Mouse (Mus musculus) hindbrain, postnatal 0 days (tissue): ENCODE results near the gene Catsperz. TPM values are rescaled to one million over a fixed set of nuclear protein-coding genes. Genes with fewer than 3 reads are reported as not detected.
A peak's percentile ranks its signal among the peaks of the same experiment; 100 is the strongest.

Experiments used
- ATAC-seq: fragments of 200-750 bp; cut with Nextera tagmentation; 2 replicates; pipeline ENCODE4 v1.8.0; 2017; ENCODE audit warnings: mild to moderate bottlenecking, moderate TSS enrichment, moderate library complexity
- DNase-seq: peaks from one replicate; pipeline ENCODE4 v3.0.0-alpha.2; 2015; ENCODE audit warnings: low spot score
- H3K27ac ChIP-seq: fragments of 300-500 bp; sonication (generic); 2 replicates; pipeline ENCODE4 v1.5.1; 2014; ENCODE audit warnings: mild to moderate bottlenecking
- H3K27me3 ChIP-seq: fragments of 300-500 bp; sonication (generic); 2 replicates; pipeline ENCODE4 v1.6.1; 2014; ENCODE audit warnings: low read length, mixed read lengths; ENCODE audit not compliant: insufficient read depth
- H3K36me3 ChIP-seq: fragments of 300-500 bp; sonication (generic); 2 replicates; pipeline ENCODE4 v1.6.1; 2014; ENCODE audit warnings: low read length, mixed read lengths; ENCODE audit not compliant: insufficient read depth
- H3K4me1 ChIP-seq: fragments of 300-500 bp; sonication (generic); 2 replicates; pipeline ENCODE4 v1.6.1; 2014; ENCODE audit warnings: antibody characterized with exemption, low read length, mixed read lengths; ENCODE audit not compliant: insufficient read depth
- H3K4me2 ChIP-seq: fragments of 300-500 bp; sonication (generic); 2 replicates; pipeline ENCODE4 v1.6.1; 2014; ENCODE audit warnings: low read depth, mild to moderate bottlenecking, low read length, moderate library complexity, mixed read lengths
- H3K4me3 ChIP-seq: fragments of 300-500 bp; sonication (generic); 2 replicates; pipeline ENCODE4 v1.5.1; 2014; ENCODE audit warnings: low read length
- H3K9ac ChIP-seq: fragments of 300-500 bp; sonication (generic); replicated peaks from 2 replicates; pipeline ENCODE4 v1.6.1; 2014; ENCODE audit warnings: mild to moderate bottlenecking, low read length, moderate library complexity, mixed read lengths
- H3K9me3 ChIP-seq: fragments of 300-500 bp; sonication (generic); 2 replicates; pipeline ENCODE4 v1.6.1; 2016; ENCODE audit warnings: low read length, mixed read lengths
- CTCF ChIP-seq: IDR thresholded peaks from 2 replicates; pipeline ENCODE4 v1.5.1; 2016; ENCODE audit warnings: antibody characterized with exemption, control low read depth, low read depth
- WGBS: fragments of 180-500 bp; shearing (Covaris S2); extraction: QIAGEN DNeasy Blood & Tissue Kit; methylation state at CpG from one replicate; pipeline ENCODE4 v1.1.7; 2014; 5-methylcytosine and 5-hydroxymethylcytosine counted together
- polyA plus RNA-seq: library from polyadenylated mRNA; unstranded; fragments of >200 nt; fragmentation: Nextera tagmentation; extraction: Ambion mirVana; gene quantifications from 2 replicates; pipeline ENCODE4 v1.2.1, GENCODE M21; 2015
- total RNA-seq: library from RNA; depleted of rRNA; stranded (reverse); fragments of >200 nt; gene quantifications from 2 replicates; pipeline ENCODE4 v1.2.3, GENCODE M21; 2014

The Catsperz gene
- total and polyA plus RNA-seq, 2 experiments from 2014 or later: 3.7 TPM; not detected in 1

DNA sequence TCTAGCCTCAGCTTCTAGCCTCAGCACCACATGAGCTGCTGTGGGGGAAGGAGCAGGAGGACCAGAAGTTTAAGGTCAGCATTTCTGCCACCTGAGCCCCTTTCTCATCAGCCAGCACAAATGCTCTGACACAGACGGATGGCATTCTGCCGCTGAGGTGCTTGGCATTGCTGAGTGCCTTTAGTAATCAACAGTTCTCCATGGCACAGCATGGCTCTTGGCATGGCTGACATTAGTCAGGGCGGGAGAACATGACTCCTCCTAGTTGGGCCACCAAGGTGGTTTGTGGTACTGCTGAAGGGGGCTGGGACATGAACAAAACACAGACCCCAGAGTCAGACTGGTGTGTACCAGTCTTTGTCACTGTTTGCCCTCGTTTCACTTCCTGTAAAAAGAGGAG lies 23.0 kb upstream of the Catsperz start:
- Histone ChIP-seq H3K9ac (0 out of 2 replicates have a peak overlapping the region, but pooled peaks have one; percentile 13), H3K4me3 (no peak overlapping the region), H3K27ac (no peak overlapping the region; the same call in 1 of the 2 replicates), H3K36me3 (no peaks in the 10 kb centered on the region), H3K27me3 (no peaks in the 10 kb centered on the region), H3K9me3 (no peaks in the 10 kb centered on the region), H3K4me2 (no peak overlapping the region), H3K4me1 (peaks cover 13% of the 10 kb centered on the region)
- ATAC-seq (no peak), DNase-seq (peak; percentile 35)
- 53% methylated on average over 4 of the region's 4 CpGs for WGBS
- TF ChIP-seq CTCF: no peak

DNA sequence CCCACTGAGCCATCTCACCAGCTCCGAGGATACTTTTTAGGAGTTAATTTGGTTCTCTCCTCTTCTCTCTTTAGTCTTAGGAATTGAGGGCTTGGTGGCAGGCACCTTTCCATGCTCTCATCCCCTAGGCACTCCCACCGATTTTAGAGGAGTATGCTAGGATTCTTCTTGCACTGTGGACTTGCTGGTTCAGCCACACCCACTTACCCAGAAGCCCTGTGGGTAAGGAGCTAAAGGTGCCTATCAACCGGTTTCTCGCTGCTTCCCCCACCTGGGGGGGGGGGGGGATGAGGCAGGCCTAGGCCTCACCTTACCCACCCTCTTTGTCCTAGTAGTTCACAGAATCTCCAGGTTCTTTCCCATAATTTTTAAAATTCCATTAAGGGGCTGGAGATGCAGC lies 22.6 kb upstream of the Catsperz start:
- 55% methylated on average over 4 of the region's 4 CpGs for WGBS
- H3K4me3 ChIP-seq: no peak overlapping the region

DNA sequence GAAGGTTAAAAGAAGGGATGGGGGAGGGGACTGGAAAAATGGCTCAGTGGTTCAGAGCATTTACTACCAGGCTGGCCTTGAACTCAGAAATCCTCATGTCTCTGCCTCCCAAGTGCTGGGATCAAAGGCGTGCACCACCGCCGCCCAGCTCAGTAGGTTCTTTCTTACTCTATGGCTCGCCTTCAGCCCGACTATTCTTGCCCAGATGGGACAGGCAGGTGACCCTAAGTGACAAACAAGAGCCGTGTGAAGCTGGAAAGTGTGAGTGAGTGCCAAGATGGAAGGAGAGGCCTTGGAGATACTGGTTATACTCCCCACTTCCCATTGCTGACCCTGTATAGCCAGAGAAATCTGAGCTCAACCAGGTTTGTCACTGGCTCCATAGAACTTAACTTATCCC lies 18.5 kb upstream of the Catsperz start:
- Histone ChIP-seq H3K4me2 (no peak overlapping the region), H3K27ac (no peak overlapping the region), H3K27me3 (no peaks in the 10 kb centered on the region), H3K9me3 (no peaks in the 10 kb centered on the region), H3K36me3 (no peaks in the 10 kb centered on the region), H3K4me3 (no peak overlapping the region), H3K9ac (no peak overlapping the region), H3K4me1 (peaks cover 24% of the 10 kb centered on the region)
- no peak for DNase-seq
- no peak for TF ChIP-seq CTCF
- 92% methylated on average over 6 of the region's 6 CpGs for WGBS
- no peak for ATAC-seq

More for the DNA sequence above, 22.6 kb upstream of the Catsperz start:
- no peaks in the 10 kb centered on the region for H3K9me3 ChIP-seq
- no peaks in the 10 kb centered on the region for H3K27me3 ChIP-seq
- H3K36me3 ChIP-seq: no peaks in the 10 kb centered on the region
- no peak for DNase-seq
- no peak overlapping the region for H3K4me2 ChIP-seq
- H3K27ac ChIP-seq: no peak overlapping the region; the same call in 1 of the 2 replicates
- no peak for TF ChIP-seq CTCF
- H3K9ac ChIP-seq: 0 out of 2 replicates have a peak overlapping the region, but pooled peaks have one; percentile 13
- no peak for ATAC-seq
- peaks cover 13% of the 10 kb centered on the region for H3K4me1 ChIP-seq

DNA sequence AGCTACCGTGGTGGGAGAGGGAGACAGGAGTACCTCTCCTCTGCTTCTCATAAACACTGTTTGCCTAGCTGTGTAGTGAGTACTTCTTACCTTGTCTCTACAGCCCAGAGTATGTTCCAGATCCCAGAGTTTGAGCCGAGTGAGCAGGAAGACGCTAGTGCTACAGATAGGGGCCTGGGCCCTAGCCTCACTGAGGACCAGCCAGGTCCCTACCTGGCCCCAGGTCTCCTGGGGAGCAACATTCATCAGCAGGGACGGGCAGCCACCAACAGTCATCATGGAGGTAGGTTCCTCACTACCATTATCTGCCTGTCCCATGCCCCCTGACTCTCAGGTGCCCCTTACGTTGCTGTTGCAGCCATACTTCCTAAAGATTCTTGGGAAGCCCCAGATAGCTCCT lies 17.6 kb upstream of the Catsperz start:
- WGBS: 29% methylated on average over 5 of the region's 5 CpGs
- no peaks in the 10 kb centered on the region for H3K27me3 ChIP-seq
- no peak for DNase-seq
- no peak for ATAC-seq
- no peaks in the 10 kb centered on the region for H3K9me3 ChIP-seq
- peaks cover 24% of the 10 kb centered on the region for H3K4me1 ChIP-seq
- H3K4me3 ChIP-seq: peak overlapping the region; percentile 61
- peak overlapping the region; percentile 80 for H3K9ac ChIP-seq
- no peak for TF ChIP-seq CTCF
- peak overlapping the region; percentile 99 for H3K4me2 ChIP-seq
- no peaks in the 10 kb centered on the region for H3K36me3 ChIP-seq
- peak overlapping the region; percentile 91 for H3K27ac ChIP-seq

DNA sequence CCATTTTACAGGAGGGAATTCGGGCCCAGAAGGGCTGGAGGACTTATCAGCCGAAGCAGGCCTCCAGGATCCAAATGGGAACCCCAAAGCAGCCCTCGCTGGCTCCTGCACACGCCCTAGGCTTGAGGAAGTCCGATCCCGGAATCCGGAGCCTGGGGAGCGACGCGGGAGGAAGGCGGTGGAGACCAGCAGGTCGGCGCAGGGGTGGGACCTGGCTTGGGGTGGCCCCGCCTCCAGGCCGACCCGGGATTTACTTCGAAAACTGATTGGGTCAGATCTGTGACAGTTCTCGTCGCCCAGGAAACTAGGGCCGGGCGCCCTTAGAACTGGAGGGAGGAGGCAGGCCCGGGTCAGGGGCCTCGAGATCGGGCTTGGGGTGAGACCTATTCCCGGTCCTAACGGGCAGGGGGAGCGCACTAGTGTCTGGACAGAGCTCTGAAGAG lies 17.1 kb upstream of the Catsperz start, which contains the start of gene Gpr137:
Gene Gpr137, minus strand, starts transcription at position 232 of the 443 bp plus-strand sequence.
- Histone ChIP-seq H3K4me2 (peak within 1 kb of the TSS; percentile 99), H3K36me3 (no peaks in the 10 kb centered on the region), H3K4me1 (peaks cover 24% of the 10 kb centered on the region), H3K9ac (peak within 1 kb of the TSS; percentile 80), H3K4me3 (peak within 1 kb of the TSS; percentile 61), H3K27me3 (no peaks in the 10 kb centered on the region), H3K27ac (peak within 1 kb of the TSS; percentile 91), H3K9me3 (no peaks in the 10 kb centered on the region)
- ATAC-seq (peak; percentile 84), DNase-seq (peak; percentile 94)
- WGBS: under 1% methylated on average over 27 of the region's 27 CpGs
- TF ChIP-seq CTCF: no peak

DNA sequence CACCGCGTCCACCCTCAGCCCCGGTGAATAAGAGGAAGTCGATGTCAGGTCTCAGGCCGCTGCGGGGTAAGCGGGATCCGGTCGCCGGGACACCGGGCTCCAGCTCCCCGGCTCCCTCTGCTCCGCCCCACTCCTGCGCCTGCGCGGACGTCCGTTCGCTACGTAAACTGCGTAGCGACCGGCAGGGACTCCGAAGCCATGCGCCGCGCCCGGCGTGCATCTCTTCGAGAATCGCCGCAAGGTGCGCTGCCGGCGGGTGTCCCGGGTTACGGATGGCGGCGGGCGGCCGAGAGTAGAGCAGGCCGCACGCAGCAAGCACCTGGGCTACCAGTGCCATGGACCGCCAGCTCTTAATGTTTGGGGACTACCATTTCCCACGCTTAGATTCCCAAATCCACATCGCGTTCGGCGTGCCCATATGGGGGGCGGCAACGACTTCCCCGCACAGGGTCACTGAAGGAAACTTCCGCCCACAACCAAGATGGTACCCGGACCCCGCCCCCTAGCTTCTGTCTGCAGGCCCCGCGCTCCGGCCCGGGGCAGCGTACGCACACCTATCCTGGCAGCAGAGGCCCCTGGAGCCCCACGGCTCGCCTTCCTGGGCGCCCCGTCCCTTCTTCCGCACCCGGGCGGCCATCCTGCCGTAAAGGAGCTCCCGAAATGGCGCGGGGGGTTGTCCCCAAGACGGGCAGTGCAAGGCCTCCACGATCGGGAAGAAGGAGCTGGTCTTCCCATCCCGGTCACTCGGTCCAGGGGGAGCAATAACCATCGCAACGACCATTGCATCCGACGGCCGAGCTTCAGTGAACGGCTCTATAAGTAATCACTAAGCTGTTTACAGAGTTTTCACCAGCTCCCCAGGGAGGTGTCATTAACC lies 16.4 kb upstream of the Catsperz start, which contains the start of gene Bad:
Gene Bad, plus strand, starts transcription at position 490 of the 877 bp plus-strand sequence.
- H3K9ac ChIP-seq: peak within 1 kb of the TSS; percentile 80
- no peaks in the 10 kb centered on the region for H3K36me3 ChIP-seq
- peak; percentile 81 for ATAC-seq
- H3K9me3 ChIP-seq: no peaks in the 10 kb centered on the region
- H3K4me1 ChIP-seq: peaks cover 24% of the 10 kb centered on the region
- H3K4me2 ChIP-seq: peak within 1 kb of the TSS; percentile 99
- DNase-seq: peak; percentile 97
- peak within 1 kb of the TSS; percentile 61 for H3K4me3 ChIP-seq
- H3K27me3 ChIP-seq: no peaks in the 10 kb centered on the region
- H3K27ac ChIP-seq: peak within 1 kb of the TSS; percentile 91
- TF ChIP-seq CTCF: no peak
- WGBS: under 1% methylated on average over 81 of the region's 83 CpGs
